Mouse (Mus musculus) brown adipose tissue, adult 24 weeks (tissue): ENCODE measurements at regions not wholly inside any gene's neighbourhood (a gene's known extent, or its start where the extent isn't known, plus 50 kb on each side); places are given as distances from the start of the nearest gene placed in this dataset.

Source experiments
- H3K27ac ChIP-seq: fragments of 200-500 bp; replicated peaks from 2 replicates; pipeline ENCODE4 v1.5.1; 2012; ENCODE audit warnings: low read depth, mild to moderate bottlenecking, low read length
- H3K4me1 ChIP-seq: fragments of 200-500 bp; 2 replicates; pipeline ENCODE4 v1.6.1; 2012; ENCODE audit warnings: low read length, mixed read lengths; ENCODE audit not compliant: control insufficient read depth, insufficient read depth, insufficient read length
- H3K4me3 ChIP-seq: fragments of 200-500 bp; 2 replicates; pipeline ENCODE4 v1.5.1; 2012; ENCODE audit warnings: low read depth, mild to moderate bottlenecking, low read length, moderate library complexity; ENCODE audit not compliant: insufficient read depth

- Histone ChIP-seq H3K4me3 (no peak overlapping the region), H3K27ac (no peak overlapping the region), H3K4me1 (no peaks in the 10 kb centered on the region)
Observed at GRCm38 (mm10) chr3:144137483-144137882, 67.5 kb downstream of the Lmo4 start.

GRCm38 (mm10) chr3:144136432-144136831 is 68.6 kb downstream of the Lmo4 start:
- Histone ChIP-seq H3K27ac (no peak overlapping the region), H3K4me3 (no peak overlapping the region), H3K4me1 (no peaks in the 10 kb centered on the region)

GRCm38 (mm10) chr3:144135646-144136045 is 69.4 kb downstream of the Lmo4 start:
- Histone ChIP-seq H3K4me1 (no peaks in the 10 kb centered on the region), H3K27ac (no peak overlapping the region), H3K4me3 (no peak overlapping the region)

- no peak overlapping the region for H3K27ac ChIP-seq
- no peak overlapping the region for H3K4me3 ChIP-seq
- no peaks in the 10 kb centered on the region for H3K4me1 ChIP-seq
Observed at GRCm38 (mm10) chr3:144128042-144128441, 77.0 kb downstream of the Lmo4 start.

- Histone ChIP-seq H3K4me3 (no peak overlapping the region), H3K4me1 (no peaks in the 10 kb centered on the region), H3K27ac (no peak overlapping the region)
Observed at GRCm38 (mm10) chr3:144124353-144124752, 80.7 kb downstream of the Lmo4 start.

GRCm38 (mm10) chr3:144123361-144124072 is 81.5 kb downstream of the Lmo4 start:
- no peak overlapping the region for H3K27ac ChIP-seq
- no peak overlapping the region for H3K4me3 ChIP-seq
- H3K4me1 ChIP-seq, result no peaks in the 10 kb centered on the region

- no peaks in the 10 kb centered on the region for H3K4me1 ChIP-seq
- H3K27ac ChIP-seq, result no peak overlapping the region
- H3K4me3 ChIP-seq, result no peak overlapping the region
Observed at GRCm38 (mm10) chr3:144119076-144119475, 85.9 kb downstream of the Lmo4 start.

GRCm38 (mm10) chr3:144113672-144114645 is 91.1 kb downstream of the Lmo4 start:
- Histone ChIP-seq H3K27ac (no peak overlapping the region), H3K4me3 (no peak overlapping the region), H3K4me1 (peaks cover 2% of the 10 kb centered on the region; the same call in 1 of the 2 replicates)

- peak overlapping the region; percentile 6 for H3K27ac ChIP-seq
- peaks cover 2% of the 10 kb centered on the region; the same call in 1 of the 2 replicates for H3K4me1 ChIP-seq
- H3K4me3 ChIP-seq, result no peak overlapping the region
Observed at GRCm38 (mm10) chr3:144110331-144111080, 94.5 kb downstream of the Lmo4 start.

GRCm38 (mm10) chr3:144109769-144110168 is 95.3 kb downstream of the Lmo4 start:
- peak overlapping the region; percentile 6; the same call in 1 of the 2 replicates for H3K27ac ChIP-seq
- H3K4me1 ChIP-seq, result peaks cover 2% of the 10 kb centered on the region; the same call in 1 of the 2 replicates
- H3K4me3 ChIP-seq, result no peak overlapping the region

- Histone ChIP-seq H3K4me3 (no peak overlapping the region), H3K27ac (no peak overlapping the region)
Observed at GRCm38 (mm10) chr3:144108310-144108709, 96.7 kb downstream of the Lmo4 start.

GRCm38 (mm10) chr3:144107664-144108063 is 97.4 kb downstream of the Lmo4 start:
- Histone ChIP-seq H3K4me1 (peaks cover 2% of the 10 kb centered on the region; the same call in 1 of the 2 replicates), H3K27ac (no peak overlapping the region), H3K4me3 (no peak overlapping the region)

More at GRCm38 (mm10) chr3:144108310-144108709, 96.7 kb downstream of the Lmo4 start:
- peaks cover 2% of the 10 kb centered on the region; the same call in 1 of the 2 replicates for H3K4me1 ChIP-seq

GRCm38 (mm10) chr3:144104366-144104765 is 100.7 kb downstream of the Lmo4 start:
- H3K27ac ChIP-seq, result no peak overlapping the region
- no peaks in the 10 kb centered on the region for H3K4me1 ChIP-seq
- H3K4me3 ChIP-seq, result no peak overlapping the region

GRCm38 (mm10) chr3:144099444-144099843 is 105.6 kb downstream of the Lmo4 start:
- no peaks in the 10 kb centered on the region for H3K4me1 ChIP-seq

GRCm38 (mm10) chr3:144098762-144099161 is 106.3 kb downstream of the Lmo4 start:
- H3K27ac ChIP-seq, result no peak overlapping the region
- H3K4me3 ChIP-seq, result no peak overlapping the region
- H3K4me1 ChIP-seq, result no peaks in the 10 kb centered on the region

More at GRCm38 (mm10) chr3:144099444-144099843, 105.6 kb downstream of the Lmo4 start:
- Histone ChIP-seq H3K27ac (no peak overlapping the region), H3K4me3 (no peak overlapping the region)
